Mouse (Mus musculus): ENCODE data around the gene Rpusd1.
"Not testable (repeated sequence)": the region's sequence is repeated elsewhere in the genome, so short reads cannot be mapped to it uniquely, and the experiment has no call there.

Rpusd1 gene

GRCm38 (mm10) chr17:25741471-25741870 lies 14.0 kb downstream of the Rpusd1 start:
- DNase-seq: not testable (repeated sequence)

- DNase-seq: no peak
Measured at GRCm38 (mm10) chr17:25743831-25744230, 16.4 kb downstream of the Rpusd1 start.

GRCm38 (mm10) chr17:25744311-25744710 lies 16.8 kb downstream of the Rpusd1 start:
- DNase-seq: no peak

- DNase-seq: no peak
Measured at GRCm38 (mm10) chr17:25748238-25748637, 20.8 kb downstream of the Rpusd1 start.

GRCm38 (mm10) chr17:25749314-25749713 lies 21.8 kb downstream of the Rpusd1 start:
- DNase-seq: no peak

- no peak for DNase-seq
Measured at GRCm38 (mm10) chr17:25751446-25751845, 24.0 kb downstream of the Rpusd1 start.

GRCm38 (mm10) chr17:25754241-25754640 lies 26.8 kb downstream of the Rpusd1 start, which contains the start of gene Msln:
Gene Msln (minus strand): TSS chr17:25754378.
- no peak for DNase-seq

GRCm38 (mm10) chr17:25755086-25755485 lies 27.6 kb downstream of the Rpusd1 start:
- DNase-seq: no peak

GRCm38 (mm10) chr17:25755627-25756377 lies 28.3 kb downstream of the Rpusd1 start:
- DNase-seq: no peak

GRCm38 (mm10) chr17:25756378-25757242 lies 29.1 kb downstream of the Rpusd1 start:
- DNase-seq: no peak

GRCm38 (mm10) chr17:25757691-25758090 lies 30.2 kb downstream of the Rpusd1 start:
- DNase-seq: no peak

GRCm38 (mm10) chr17:25760148-25760547 lies 32.7 kb downstream of the Rpusd1 start:
- no peak for DNase-seq

GRCm38 (mm10) chr17:25761561-25761970 lies 34.1 kb downstream of the Rpusd1 start:
- DNase-seq: no peak

GRCm38 (mm10) chr17:25762591-25762990 lies 35.1 kb downstream of the Rpusd1 start:
- DNase-seq: no peak

GRCm38 (mm10) chr17:25765886-25766285 lies 38.4 kb downstream of the Rpusd1 start:
- DNase-seq: no peak

- no peak for DNase-seq
Measured at GRCm38 (mm10) chr17:25769331-25769730, 41.9 kb downstream of the Rpusd1 start.

GRCm38 (mm10) chr17:25773549-25774120 lies 46.2 kb downstream of the Rpusd1 start, which contains the start of gene Narfl:
Gene Narfl (plus strand): TSS chr17:25773776.
- peak; percentile 91 to 92 for DNase-seq

GRCm38 (mm10) chr17:25775318-25776062 lies 48.0 kb downstream of the Rpusd1 start:
- DNase-seq: no peak

GRCm38 (mm10) chr17:25777948-25778347 lies 50.5 kb downstream of the Rpusd1 start:
- DNase-seq: no peak
